Mouse (Mus musculus) heart, adult 2 months (tissue): ENCODE measurements at regions not wholly inside any gene's neighbourhood (a gene's known extent, or its start where the extent isn't known, plus 50 kb on each side); places are given as distances from the start of the nearest gene placed in this dataset.

ENCODE experiments used
- CTCF ChIP-seq: fragments of 200-600 bp; IDR thresholded peaks from 2 replicates; pipeline ENCODE4 v1.8.1; 2022; ENCODE audit warnings: antibody characterized with exemption, mild to moderate bottlenecking, moderate library complexity
- EP300 ChIP-seq: fragments of 200-500 bp; IDR thresholded peaks from 2 replicates; pipeline ENCODE4 v1.6.1; 2011; ENCODE audit warnings: low read depth, low read length, control low read depth; ENCODE audit not compliant: insufficient read depth
- POLR2A ChIP-seq: fragments of 200-500 bp; IDR thresholded peaks from 2 replicates; pipeline ENCODE4 v1.6.1; 2011; ENCODE audit warnings: mild to moderate bottlenecking, low read depth, low read length, control low read depth; ENCODE audit not compliant: insufficient read depth

DNA sequence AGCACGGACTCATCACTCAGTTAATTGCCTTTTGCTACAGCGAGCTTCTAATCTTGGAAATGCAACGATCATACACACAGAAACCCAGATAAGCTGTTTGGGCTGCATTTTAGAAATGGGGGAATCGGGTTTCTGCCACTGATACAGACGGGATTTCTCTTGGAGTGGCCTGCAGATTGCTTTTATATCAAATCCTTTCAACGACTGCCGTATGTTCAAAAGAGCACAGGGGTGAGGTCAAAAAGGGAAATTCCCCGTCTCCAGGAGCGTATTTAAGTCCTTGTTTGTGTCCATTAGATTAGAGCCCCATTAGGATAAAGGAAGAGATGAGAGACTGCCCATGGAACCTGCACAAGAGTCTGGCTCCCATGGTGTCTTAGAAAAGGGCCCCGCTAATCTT, 522.6 kb downstream of the Rnf144b start:
- TF ChIP-seq POLR2A (no peak), CTCF (no peak), EP300 (no peak)
